Mouse (Mus musculus): ENCODE results near the gene Camta1. TPM values are rescaled to one million over a fixed set of nuclear protein-coding genes. Genes with fewer than 3 reads are reported as not detected.

The Camta1 gene
- polyA plus RNA-seq, 1 experiment, result 3.6 TPM

GRCm38 (mm10) chr4:151863511-151863910 lies 1.8 kb upstream of the Camta1 start:
- no peak for DNase-seq (ENCODE audit: low read depth, low spot score)
- WGBS, result 49% methylated on average over 9 of the region's 9 CpGs

- WGBS, result under 1% methylated on average over 47 of the region's 58 CpGs
- DNase-seq (ENCODE audit: low read depth, low spot score), result no peak
Measured at GRCm38 (mm10) chr4:151861471-151861805, 238 bp downstream of the Camta1 start.

- no peak for DNase-seq (ENCODE audit: low read depth, low spot score)
- 2% methylated on average over 62 of the region's 63 CpGs for WGBS
Measured at GRCm38 (mm10) chr4:151860441-151861331, 990 bp downstream of the Camta1 start.

- no peak for DNase-seq (ENCODE audit: low read depth, low spot score)
- WGBS, result 81% methylated on average over 7 of the region's 7 CpGs
Measured at GRCm38 (mm10) chr4:151859275-151859674, 2.4 kb downstream of the Camta1 start.

- no peak for DNase-seq (ENCODE audit: low read depth, low spot score)
- 61% methylated on average over 3 of the region's 3 CpGs for WGBS
Measured at GRCm38 (mm10) chr4:151853949-151854348, 7.7 kb downstream of the Camta1 start.

- 58% methylated on average over 2 of the region's 2 CpGs for WGBS
Measured at GRCm38 (mm10) chr4:151851179-151851578, 10.5 kb downstream of the Camta1 start.

GRCm38 (mm10) chr4:151842591-151842990 lies 19.1 kb downstream of the Camta1 start:
- WGBS, result 83% methylated on average over 2 of the region's 2 CpGs
- DNase-seq (ENCODE audit: low read depth, low spot score), result no peak

More at GRCm38 (mm10) chr4:151851179-151851578, 10.5 kb downstream of the Camta1 start:
- no peak for DNase-seq (ENCODE audit: low read depth, low spot score)

- 62% methylated on average over 2 of the region's 2 CpGs for WGBS
- no peak for DNase-seq (ENCODE audit: low read depth, low spot score)
Measured at GRCm38 (mm10) chr4:151838518-151838917, 23.2 kb downstream of the Camta1 start.

- WGBS, result 91% methylated on average over 3 of the region's 3 CpGs
Measured at GRCm38 (mm10) chr4:151835860-151836259, 25.8 kb downstream of the Camta1 start.

GRCm38 (mm10) chr4:151834536-151834935 lies 27.1 kb downstream of the Camta1 start:
- 96% methylated on average over 10 of the region's 10 CpGs for WGBS
- DNase-seq (ENCODE audit: low read depth, low spot score), result no peak

More at GRCm38 (mm10) chr4:151835860-151836259, 25.8 kb downstream of the Camta1 start:
- DNase-seq (ENCODE audit: low read depth, low spot score), result no peak

GRCm38 (mm10) chr4:151833940-151834449 lies 27.7 kb downstream of the Camta1 start:
- no peak for DNase-seq (ENCODE audit: low read depth, low spot score)
- WGBS, result 86% methylated on average over 7 of the region's 7 CpGs

GRCm38 (mm10) chr4:151827840-151828239 lies 33.8 kb downstream of the Camta1 start:
- DNase-seq (ENCODE audit: low read depth, low spot score), result no peak
- WGBS, result 88% methylated on average over 3 of the region's 3 CpGs

GRCm38 (mm10) chr4:151827356-151827755 lies 34.3 kb downstream of the Camta1 start:
- DNase-seq (ENCODE audit: low read depth, low spot score), result no peak

- 73% methylated on average over 3 of the region's 3 CpGs for WGBS
- DNase-seq (ENCODE audit: low read depth, low spot score), result no peak
Measured at GRCm38 (mm10) chr4:151823963-151824362, 37.7 kb downstream of the Camta1 start.

GRCm38 (mm10) chr4:151822986-151823385 lies 38.7 kb downstream of the Camta1 start:
- no peak for DNase-seq (ENCODE audit: low read depth, low spot score)
- WGBS, result 36% methylated on average over 2 of the region's 2 CpGs

- 50% methylated on average over 3 of the region's 3 CpGs for WGBS
- no peak for DNase-seq (ENCODE audit: low read depth, low spot score)
Measured at GRCm38 (mm10) chr4:151817981-151818766, 43.5 kb downstream of the Camta1 start.

- DNase-seq (ENCODE audit: low read depth, low spot score), result no peak
- WGBS, result 95% methylated on average over 4 of the region's 4 CpGs
Measured at GRCm38 (mm10) chr4:151813711-151814110, 48.0 kb downstream of the Camta1 start.

- 65% methylated on average over 4 of the region's 4 CpGs for WGBS
- no peak for DNase-seq (ENCODE audit: low read depth, low spot score)
Measured at GRCm38 (mm10) chr4:151805685-151806084, 56.0 kb downstream of the Camta1 start.

GRCm38 (mm10) chr4:151805046-151805445 lies 56.6 kb downstream of the Camta1 start:
- DNase-seq (ENCODE audit: low read depth, low spot score), result no peak
- 72% methylated on average over 6 of the region's 6 CpGs for WGBS

GRCm38 (mm10) chr4:151804208-151804607 lies 57.5 kb downstream of the Camta1 start:
- 67% methylated on average over 2 of the region's 2 CpGs for WGBS

More at GRCm38 (mm10) chr4:151804208-151804607, 57.5 kb downstream of the Camta1 start:
- DNase-seq (ENCODE audit: low read depth, low spot score), result no peak

Data from large intestine, adult 2 months (tissue).